Mouse (Mus musculus) embryonic stem cell, embryonic (primary cell): ENCODE results near the gene Serinc3.
"Not testable (repeated sequence)": the region's sequence is repeated elsewhere in the genome, so short reads cannot be mapped to it uniquely, and the experiment has no call there.

Source experiments
- CTCF ChIA-PET, 4 experiments: fragments of 300-600 bp in 2 of 4; fragments of 350-600 bp in 2 of 4; sonication (Branson Sonifier 250); formaldehyde crosslinking; loops; one replicate each; lab custom pipeline; 2022; ENCODE audit warnings: inconsistent platforms in 2 of 4; lab: Charles Lee
- POLR2A ChIA-PET, 4 experiments: fragments of 300-600 bp in 2 of 4; fragments of 350-600 bp in 2 of 4; sonication (Branson Sonifier 250); formaldehyde crosslinking; loops; one replicate each; lab custom pipeline; 2022; ENCODE audit warnings: antibody characterized with exemption in 4 of 4, inconsistent platforms in 1 of 4; lab: Charles Lee

The Serinc3 gene

GRCm38 (mm10) chr2:163644575-163645385, at the start of gene Serinc3:
Gene Serinc3 (minus strand): TSS chr2:163645131.
- ChIA-PET CTCF (interaction anchor here in 1 of 4 experiments (3.8 kb wide), 1 partner anchor 14 kb away, joined by 15 read pairs; the partner anchor contains the start of gene Pkig), POLR2A (interaction anchor here in 3 of 4 experiments (0.5 to 9.3 kb wide), 31 partner anchors 9 to 426 kb away, joined by 3 to 79 read pairs (median 4); partner anchors contain the start of genes Pkig (in 3 of the 3) and Tomm34 (in 1 of the 3))

GRCm38 (mm10) chr2:163693716-163694314, 48.9 kb upstream of the Serinc3 start:
- ChIA-PET POLR2A (no interaction called here), CTCF (no interaction called here)

GRCm38 (mm10) chr2:163692873-163693612, 48.1 kb upstream of the Serinc3 start:
- CTCF ChIA-PET: interaction anchor here in 1 of 4 experiments (0.6 kb wide), 1 partner anchor 162 kb away, joined by 3 read pairs; no protein-coding TSS in a partner anchor
- POLR2A ChIA-PET: interaction anchor here in 1 of 4 experiments (0.8 to 1.3 kb wide), 2 partner anchors 18 to 52 kb away, joined by 3 read pairs; no protein-coding TSS in a partner anchor

GRCm38 (mm10) chr2:163691846-163692605, 47.1 kb upstream of the Serinc3 start:
- ChIA-PET POLR2A (interaction anchor here in 2 of 4 experiments (0.7 to 2.3 kb wide), 4 partner anchors 11 to 82 kb away, joined by 3 to 4 read pairs (median 3); no protein-coding TSS in a partner anchor), CTCF (interaction anchor here in 3 of 4 experiments (0.6 to 1.0 kb wide), 3 partner anchors 24 to 163 kb away, joined by 3 to 5 read pairs (median 3); no protein-coding TSS in a partner anchor)

GRCm38 (mm10) chr2:163690409-163691304, 45.7 kb upstream of the Serinc3 start:
- ChIA-PET POLR2A (interaction anchor here in 2 of 4 experiments (1.0 to 2.3 kb wide), 4 partner anchors 9 to 156 kb away, joined by 3 to 4 read pairs (median 4); partner anchors contain the start of gene Pkig (in 1 of the 2)), CTCF (interaction anchor here in 3 of 4 experiments (0.5 to 1.3 kb wide), 4 partner anchors 97 to 156 kb away, joined by 3 to 4 read pairs (median 3); no protein-coding TSS in a partner anchor)

GRCm38 (mm10) chr2:163689771-163690170, 44.8 kb upstream of the Serinc3 start:
- POLR2A ChIA-PET: interaction anchor here in 2 of 4 experiments (0.5 to 1.2 kb wide), 4 partner anchors 10 to 155 kb away, joined by 3 to 4 read pairs (median 4); partner anchors contain the start of gene Pkig (in 1 of the 2)
- CTCF ChIA-PET: interaction anchor here in 1 of 4 experiments (1.3 kb wide), 1 partner anchor 155 kb away, joined by 4 read pairs; no protein-coding TSS in a partner anchor

GRCm38 (mm10) chr2:163688377-163688776, 43.4 kb upstream of the Serinc3 start:
- POLR2A ChIA-PET: interaction anchor here in 2 of 4 experiments (0.5 to 0.8 kb wide), 3 partner anchors 60 to 766 kb away, joined by 3 to 5 read pairs (median 3); no protein-coding TSS in a partner anchor
- CTCF ChIA-PET: not testable (repeated sequence)

GRCm38 (mm10) chr2:163686886-163687285, 42.0 kb upstream of the Serinc3 start:
- POLR2A ChIA-PET: interaction anchor here in 2 of 4 experiments (0.6 to 1.2 kb wide), 3 partner anchors 10 to 232 kb away, joined by 3 to 7 read pairs (median 3); no protein-coding TSS in a partner anchor
- CTCF ChIA-PET: interaction anchor here in 1 of 4 experiments (0.6 kb wide), 2 partner anchors 151 to 265 kb away, joined by 3 to 4 read pairs; no protein-coding TSS in a partner anchor

- ChIA-PET CTCF (no interaction called here), POLR2A (interaction anchor here in 2 of 4 experiments (1.1 to 2.1 kb wide), 6 partner anchors 10 to 42 kb away, joined by 4 to 13 read pairs (median 6); partner anchors contain the start of gene Serinc3 (in 1 of the 2))
Observed at GRCm38 (mm10) chr2:163686233-163686632, 41.3 kb upstream of the Serinc3 start.

- ChIA-PET POLR2A (interaction anchor here in 2 of 4 experiments (0.9 to 2.1 kb wide), 13 partner anchors 9 to 55 kb away, joined by 3 to 13 read pairs (median 4); partner anchors contain the start of gene Serinc3 (in 2 of the 2)), CTCF (interaction anchor here in 1 of 4 experiments (0.9 to 1.6 kb wide), 2 partner anchors 99 to 205 kb away, joined by 3 to 7 read pairs; no protein-coding TSS in a partner anchor)
Observed at GRCm38 (mm10) chr2:163685761-163686200, 40.9 kb upstream of the Serinc3 start.

- ChIA-PET CTCF (interaction anchor here in 1 of 4 experiments (0.9 to 1.6 kb wide), 2 partner anchors 99 to 204 kb away, joined by 3 to 7 read pairs; no protein-coding TSS in a partner anchor), POLR2A (interaction anchor here in 2 of 4 experiments (0.6 to 2.1 kb wide), 15 partner anchors 9 to 57 kb away, joined by 3 to 13 read pairs (median 4); partner anchors contain the start of gene Serinc3 (in 2 of the 2))
Observed at GRCm38 (mm10) chr2:163685287-163685686, 40.4 kb upstream of the Serinc3 start.

- ChIA-PET CTCF (interaction anchor here in 1 of 4 experiments (0.6 kb wide), 3 partner anchors 41 to 265 kb away, joined by 3 to 4 read pairs (median 3); no protein-coding TSS in a partner anchor), POLR2A (interaction anchor here in 3 of 4 experiments (0.6 to 2.1 kb wide), 5 partner anchors 8 to 836 kb away, joined by 3 to 10 read pairs (median 4); partner anchors contain the start of gene Serinc3 (in 1 of the 3))
Observed at GRCm38 (mm10) chr2:163682344-163682743, 37.4 kb upstream of the Serinc3 start.

GRCm38 (mm10) chr2:163676745-163677144, 31.8 kb upstream of the Serinc3 start:
- POLR2A ChIA-PET: interaction anchor here in 3 of 4 experiments (0.6 to 1.4 kb wide), 8 partner anchors 8 to 48 kb away, joined by 3 to 7 read pairs (median 3); partner anchors contain the start of gene Serinc3 (in 1 of the 3)
- CTCF ChIA-PET: interaction anchor here in 1 of 4 experiments (0.6 to 0.9 kb wide), 2 partner anchors 19 to 1101 kb away, joined by 3 to 4 read pairs; no protein-coding TSS in a partner anchor

- ChIA-PET POLR2A (interaction anchor here in 3 of 4 experiments (0.6 to 1.4 kb wide), 8 partner anchors 8 to 47 kb away, joined by 3 to 7 read pairs (median 3); partner anchors contain the start of gene Serinc3 (in 1 of the 3)), CTCF (interaction anchor here in 2 of 4 experiments (0.6 to 0.9 kb wide), 3 partner anchors 19 to 1101 kb away, joined by 3 to 4 read pairs (median 3); no protein-coding TSS in a partner anchor)
Observed at GRCm38 (mm10) chr2:163676321-163676720, 31.4 kb upstream of the Serinc3 start.

- CTCF ChIA-PET: no interaction called here
- POLR2A ChIA-PET: interaction anchor here in 1 of 4 experiments (1.2 to 2.6 kb wide), 3 partner anchors 7 to 30 kb away, joined by 3 to 8 read pairs (median 5); no protein-coding TSS in a partner anchor
Observed at GRCm38 (mm10) chr2:163675662-163676061, 30.7 kb upstream of the Serinc3 start.
